Mouse (Mus musculus): ENCODE measurements around the gene Phlpp2.

DNA sequence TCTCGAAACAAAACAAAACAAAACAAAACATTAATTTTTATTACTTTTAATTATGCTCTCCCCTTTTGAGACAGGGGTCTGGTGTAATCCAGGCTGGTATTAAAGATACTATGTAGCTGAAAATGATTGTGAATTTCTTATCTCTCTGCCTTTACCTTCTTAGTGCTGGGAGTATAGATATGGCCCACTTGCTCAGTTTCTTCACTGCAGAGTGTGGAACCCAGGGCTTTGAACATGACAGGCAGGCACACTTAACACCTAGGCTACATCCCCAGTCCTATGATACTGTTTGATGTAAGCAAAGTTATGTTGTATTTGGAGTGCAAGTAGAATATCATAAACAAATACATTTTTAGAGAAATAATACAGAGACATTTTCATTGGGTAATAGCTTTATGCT is 25.9 kb upstream of the Phlpp2 start:
- no peak for TF ChIP-seq CTCF (conservative IDR thresholded peaks at IDR 0.05; ENCODE audit: low read length)
- TF ChIP-seq NANOG (IDR thresholded peaks at IDR 0.05; ENCODE audit: borderline replicate concordance, low read length), result no peak
- no peak for TF ChIP-seq POU5F1 (IDR thresholded peaks at IDR 0.05; ENCODE audit: borderline replicate concordance, low read length)
